8 mouse cellular contexts compared by ENCODE assay signal in the genomic region with DNA sequence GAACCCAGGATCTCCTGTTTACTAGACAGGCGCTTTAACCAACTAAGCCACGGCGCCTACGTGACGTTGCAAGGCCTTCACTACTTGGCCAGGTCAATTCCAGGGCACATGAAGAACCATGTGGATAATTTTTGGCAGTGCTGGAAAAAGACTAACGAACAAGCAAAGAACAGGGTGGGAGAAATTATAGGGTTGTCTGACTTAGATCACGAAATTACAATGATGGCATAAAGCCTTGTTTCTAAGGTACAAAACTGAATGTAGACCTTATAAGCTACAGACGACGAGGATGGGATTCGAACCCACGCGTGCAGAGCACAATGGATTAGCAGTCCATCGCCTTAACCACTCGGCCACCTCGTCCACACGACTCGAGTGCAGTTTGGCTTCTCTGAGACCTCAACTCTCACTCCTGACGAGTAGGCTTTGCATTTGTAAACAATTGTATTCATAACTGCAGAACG. TPM values are rescaled to one million over a fixed set of nuclear protein-coding genes. Genes with fewer than 3 reads are reported as not detected.
DNase-seq lines count a peak whose midpoint lies in the region; ATAC-seq and TF ChIP-seq lines count a peak whose summit lies in the region.

No protein-coding gene starts in this region.

- H3K4me3 ChIP-seq in gastrocnemius, adult 2 months: peak overlapping the region; percentile 99
- peak overlapping the region; percentile 64 for H3K4me3 ChIP-seq in hindbrain, postnatal 0 days (ENCODE audit: low read length)
- peak overlapping the region; percentile 93 for H3K4me3 ChIP-seq in megakaryocyte, embryonic 14.5 days (replicated peaks)

- peak overlapping the region; percentile 92 for H3K27ac ChIP-seq in gastrocnemius, adult 2 months
- H3K27ac ChIP-seq in hindbrain, postnatal 0 days: peak overlapping the region; percentile 68

- no peaks in the 10 kb centered on the region for H3K27me3 ChIP-seq in hindbrain, postnatal 0 days (ENCODE audit: insufficient read depth, low read length)
- H3K27me3 ChIP-seq in megakaryocyte, embryonic 14.5 days (replicated peaks): no peaks in the 10 kb centered on the region

- intact Hi-C loops in gastrocnemius, adult 2 months (cut with DNase I): loop anchor here (1.0 to 10.0 kb wide), 5 partner anchors 21 to 352 kb away; a partner anchor contains a TSS

- H3K9me3 ChIP-seq in hindbrain, postnatal 0 days (ENCODE audit: low read length): no peaks in the 10 kb centered on the region
- no peaks in the 10 kb centered on the region for H3K9me3 ChIP-seq in megakaryocyte, embryonic 14.5 days

- H3K4me2 ChIP-seq in hindbrain, postnatal 0 days (ENCODE audit: low read depth, low read length): peak overlapping the region; percentile 89

- H3K9ac ChIP-seq in hindbrain, postnatal 0 days (replicated peaks; ENCODE audit: low read length): no peak overlapping the region

- H3K4me1 ChIP-seq in hindbrain, postnatal 0 days (ENCODE audit: insufficient read depth, low read length): peaks cover 23% of the 10 kb centered on the region
- peaks cover 58% of the 10 kb centered on the region for H3K4me1 ChIP-seq in megakaryocyte, embryonic 14.5 days

- peak; percentile 42 for ATAC-seq in hindbrain, postnatal 0 days

- no peaks in the 10 kb centered on the region for H3K36me3 ChIP-seq in hindbrain, postnatal 0 days (ENCODE audit: insufficient read depth, low read length)
- no peaks in the 10 kb centered on the region for H3K36me3 ChIP-seq in megakaryocyte, embryonic 14.5 days (replicated peaks; ENCODE audit: low read length)

- TF ChIP-seq CTCF in gastrocnemius, adult 2 months (IDR thresholded peaks at IDR 0.05): no peak
- TF ChIP-seq CTCF in hindbrain, postnatal 0 days (IDR thresholded peaks at IDR 0.05; ENCODE audit: low read depth): no peak

- DNase-seq in T-cell, adult 2 months (ENCODE audit: low spot score): peak; percentile 94
- DNase-seq in cerebellum, postnatal 36 days: peak; percentile 91 to 99
- peak; percentile 93 for DNase-seq in gastrocnemius, adult 2 months
- DNase-seq in hindbrain, postnatal 0 days (ENCODE audit: low spot score): peak; percentile 93
- peak; percentile 87 to 100 for DNase-seq in left cerebral cortex, adult 8-10 months (ENCODE audit: low spot score in 2 of 2)
- peak; percentile 97 to 99 for DNase-seq in right cerebral cortex, adult 2 months (ENCODE audit: low spot score in 2 of 2)
- DNase-seq in urinary bladder, postnatal 10 days (ENCODE audit: low spot score): peak; percentile 88

- WGBS in hindbrain, postnatal 0 days: under 1% methylated on average over 19 of the region's 19 CpGs

RNA-seq across cellular contexts. Expression of a gene that starts 3.3 kb away (rescaled TPM):
- 10 to 100 TPM; 17.9 to 18.9 TPM for total RNA-seq in gastrocnemius, adult 2 months (2021)
- total RNA-seq in hindbrain, postnatal 0 days (2014; rRNA removed): 25.4 and 40.8 TPM in 2 replicates
- 21.3 and 21.9 TPM in 2 replicates for polyA plus RNA-seq in hindbrain, postnatal 0 days (2015; fragmentation: Nextera tagmentation; extraction: Ambion mirVana)
- total RNA-seq in left cerebral cortex, adult 8-10 months (2022): 10 to 100 TPM; 32.3 to 37.9 (median 33.5) TPM
- 60.9 and 88.1 TPM in 2 replicates for polyA plus RNA-seq in megakaryocyte, embryonic 14.5 days (2012; ENCODE audit: insufficient read depth, low replicate concordance)

RNA-seq across cellular contexts. Expression of a gene that starts 7.8 kb away (rescaled TPM):
- 1 to 10 TPM; 3.9 to 5.7 TPM for total RNA-seq in gastrocnemius, adult 2 months (2021)
- 68.9 and 135 TPM in 2 replicates for total RNA-seq in hindbrain, postnatal 0 days (2014; rRNA removed)
- polyA plus RNA-seq in hindbrain, postnatal 0 days (2015; fragmentation: Nextera tagmentation; extraction: Ambion mirVana): 28.6 and 34.1 TPM in 2 replicates
- 10 to 100 TPM; 15.2 to 19.4 (median 17.1) TPM for total RNA-seq in left cerebral cortex, adult 8-10 months (2022)
- polyA plus RNA-seq in megakaryocyte, embryonic 14.5 days (2012; ENCODE audit: insufficient read depth, low replicate concordance): 40.2 and 62.0 TPM in 2 replicates

RNA-seq across cellular contexts. Expression of a gene that starts 17.3 kb away (rescaled TPM):
- not detected for total RNA-seq in gastrocnemius, adult 2 months (2021)
- 15.9 and 21.6 TPM in 2 replicates for total RNA-seq in hindbrain, postnatal 0 days (2014; rRNA removed)
- 24.8 and 26.3 TPM in 2 replicates for polyA plus RNA-seq in hindbrain, postnatal 0 days (2015; fragmentation: Nextera tagmentation; extraction: Ambion mirVana)
- total RNA-seq in left cerebral cortex, adult 8-10 months (2022): under 1 TPM; 0.53 to 0.80 (median 0.62) TPM
- 41.3 and 65.2 TPM in 2 replicates for polyA plus RNA-seq in megakaryocyte, embryonic 14.5 days (2012; ENCODE audit: insufficient read depth, low replicate concordance)

RNA-seq across cellular contexts. Expression of a gene that starts 25.5 kb away (rescaled TPM):
- 10 to 100 TPM; 38.0 to 42.7 TPM for total RNA-seq in gastrocnemius, adult 2 months (2021)
- total RNA-seq in hindbrain, postnatal 0 days (2014; rRNA removed): 146 and 148 TPM in 2 replicates
- polyA plus RNA-seq in hindbrain, postnatal 0 days (2015; fragmentation: Nextera tagmentation; extraction: Ambion mirVana): 417 and 489 TPM in 2 replicates
- 1,000 to 10,000 TPM; 1,002 to 1,054 (median 1,038) TPM for total RNA-seq in left cerebral cortex, adult 8-10 months (2022)
- 61.5 and 159 TPM in 2 replicates for polyA plus RNA-seq in megakaryocyte, embryonic 14.5 days (2012; ENCODE audit: insufficient read depth, low replicate concordance)

RNA-seq across cellular contexts. Expression of a gene that starts 32.2 kb away (rescaled TPM):
- 10 to 100 TPM; 68.2 to 76.8 TPM for total RNA-seq in gastrocnemius, adult 2 months (2021)
- total RNA-seq in hindbrain, postnatal 0 days (2014; rRNA removed): 24.4 and 27.1 TPM in 2 replicates
- polyA plus RNA-seq in hindbrain, postnatal 0 days (2015; fragmentation: Nextera tagmentation; extraction: Ambion mirVana): 11.9 and 15.9 TPM in 2 replicates
- 100 to 1,000 TPM; 105 to 140 (median 114) TPM for total RNA-seq in left cerebral cortex, adult 8-10 months (2022)
- 42.3 and 83.5 TPM in 2 replicates for polyA plus RNA-seq in megakaryocyte, embryonic 14.5 days (2012; ENCODE audit: insufficient read depth, low replicate concordance)

Comparison
In these comparisons a context has a peak if more than half of its experiments do, and no peak if none do; other contexts are left out.
1. Peak in every context shown above with its lines: DNase-seq, ATAC-seq, H3K4me3 ChIP-seq and H3K27ac ChIP-seq.